Mouse (Mus musculus): Measurements from ENCODE around the gene Olfr666.
"Not testable (repeated sequence)": the region's sequence is repeated elsewhere in the genome, so short reads cannot be mapped to it uniquely, and the experiment has no call there.

The Olfr666 gene

DNA sequence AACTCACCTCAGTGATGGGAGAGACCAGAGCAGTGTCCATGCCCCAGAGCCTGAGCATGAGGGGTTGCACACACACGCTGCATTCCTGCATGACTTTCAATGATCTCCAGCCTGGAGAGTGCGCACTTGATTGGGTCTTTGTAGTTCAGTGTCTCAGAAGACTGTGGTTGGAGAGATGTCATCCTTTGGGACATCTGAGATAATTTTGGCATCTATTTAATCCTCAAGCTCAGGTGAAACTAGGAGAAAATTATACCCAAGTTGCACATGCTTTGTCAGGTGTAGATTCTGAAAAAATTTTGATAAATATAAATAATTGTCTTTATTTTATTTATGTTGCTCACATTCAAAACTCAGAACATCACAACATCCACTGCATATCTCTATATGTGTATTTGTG lies at the start of gene Olfr666:
Gene Olfr666 (minus strand): TSS at position 101 of the 400 bp plus-strand sequence.
- CTCF ChIA-PET, result no interaction called here

DNA sequence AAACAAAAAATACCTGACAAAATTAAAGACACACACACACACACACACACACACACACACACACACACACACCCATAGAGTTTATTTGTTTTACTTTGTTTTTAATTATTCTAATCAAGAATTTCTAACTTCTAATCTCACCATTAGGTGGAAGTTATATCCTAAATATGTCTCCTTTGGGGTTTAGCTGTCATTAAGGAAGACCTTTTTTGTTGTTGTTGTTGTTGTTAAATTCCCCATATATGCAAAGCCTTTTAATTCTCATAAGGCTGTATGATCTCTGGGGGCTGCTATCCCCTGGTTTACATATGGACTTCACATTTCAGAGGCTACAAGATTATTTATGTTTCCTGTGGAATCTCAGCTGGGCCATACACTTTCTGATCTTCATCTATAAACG lies 38.2 kb upstream of the Olfr666 start, which contains the start of gene Olfr669:
Gene Olfr669 (plus strand): TSS at position 301 of the 400 bp plus-strand sequence.
- CTCF ChIA-PET, result no interaction called here

DNA sequence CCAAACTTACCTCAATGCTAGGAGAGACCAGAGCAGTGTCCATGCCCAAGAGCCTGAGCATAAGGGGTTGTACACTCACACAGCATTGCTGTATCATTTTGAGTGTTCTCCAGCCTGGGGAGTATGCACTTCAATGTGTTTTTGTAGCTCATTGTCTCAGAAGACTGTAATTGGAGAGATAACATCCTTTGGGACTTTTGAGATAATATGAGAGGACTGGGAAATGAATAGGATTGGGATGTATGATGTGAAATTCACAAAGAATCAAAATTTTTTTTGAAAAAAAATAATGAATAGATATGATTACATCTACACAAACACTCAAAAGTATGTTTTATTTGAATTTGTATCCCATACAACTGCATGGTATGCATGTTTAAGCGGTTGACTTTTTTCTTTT lies 32.2 kb upstream of the Olfr666 start, which contains the start of gene Olfr668:
Gene Olfr668 (minus strand): TSS at position 101 of the 400 bp plus-strand sequence.
- CTCF ChIA-PET, result no interaction called here

DNA sequence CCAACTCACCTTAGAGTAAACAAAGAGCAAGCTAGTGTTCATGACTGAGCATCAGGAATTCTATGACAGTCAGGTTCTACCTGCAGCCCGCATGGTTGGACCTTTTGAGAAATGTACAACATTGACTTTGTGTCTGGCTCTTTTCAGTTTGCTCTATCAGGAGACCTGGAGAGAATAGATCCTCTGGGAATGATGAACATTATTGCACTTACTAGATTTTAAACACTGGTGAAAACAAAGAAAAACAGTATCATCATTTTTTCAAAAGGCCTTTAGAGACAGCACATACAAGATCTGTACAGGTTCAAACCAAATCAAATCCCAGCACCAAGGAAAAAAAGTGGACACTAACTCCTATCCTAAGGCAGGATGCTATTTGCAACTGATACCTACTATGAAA lies 25.6 kb upstream of the Olfr666 start, which contains the start of gene Olfr667:
Gene Olfr667 (minus strand): TSS at position 101 of the 400 bp plus-strand sequence.
- CTCF ChIA-PET, result no interaction called here

DNA sequence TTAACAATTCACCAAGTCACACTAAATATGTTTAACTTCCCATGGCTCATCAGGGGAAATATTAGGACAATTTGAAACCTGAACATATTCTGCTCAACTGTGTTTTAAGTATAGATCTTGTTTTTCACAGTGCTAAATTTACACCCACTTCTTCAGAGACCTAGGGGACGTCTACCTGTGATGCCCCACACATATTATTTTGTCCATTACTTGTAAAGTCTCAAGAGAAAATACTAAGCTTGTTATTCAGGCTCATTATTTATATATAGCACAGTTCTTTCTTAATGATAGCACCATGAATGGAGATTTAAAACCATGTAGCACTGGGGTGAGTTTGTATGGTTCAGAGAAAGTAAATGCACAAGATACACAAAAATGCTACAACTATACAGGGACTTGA lies 18.0 kb downstream of the Olfr666 start, which contains the start of gene Olfr665:
Gene Olfr665 (plus strand): TSS at position 301 of the 400 bp plus-strand sequence.
- CTCF ChIA-PET, result no interaction called here

DNA sequence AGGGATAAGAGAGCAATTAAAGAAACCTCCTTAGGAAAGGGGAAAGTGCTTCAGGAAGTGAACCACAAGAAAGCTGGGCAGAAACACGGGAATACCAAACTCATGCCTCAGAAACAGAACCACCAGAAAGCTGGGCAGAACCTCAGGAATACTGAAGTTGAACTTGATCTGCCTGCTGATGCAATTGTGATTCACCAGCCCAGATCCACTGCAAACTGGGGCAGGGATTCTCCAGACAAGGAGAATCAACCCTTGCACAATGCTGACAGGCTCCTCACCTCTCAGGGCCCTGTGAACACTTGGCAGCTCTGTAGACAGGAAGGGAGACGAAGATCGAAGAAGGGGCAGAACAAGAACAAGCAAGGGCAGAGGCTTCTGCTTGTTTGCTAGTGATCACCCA lies 34.4 kb downstream of the Olfr666 start:
- CTCF ChIA-PET, result no interaction called here

DNA sequence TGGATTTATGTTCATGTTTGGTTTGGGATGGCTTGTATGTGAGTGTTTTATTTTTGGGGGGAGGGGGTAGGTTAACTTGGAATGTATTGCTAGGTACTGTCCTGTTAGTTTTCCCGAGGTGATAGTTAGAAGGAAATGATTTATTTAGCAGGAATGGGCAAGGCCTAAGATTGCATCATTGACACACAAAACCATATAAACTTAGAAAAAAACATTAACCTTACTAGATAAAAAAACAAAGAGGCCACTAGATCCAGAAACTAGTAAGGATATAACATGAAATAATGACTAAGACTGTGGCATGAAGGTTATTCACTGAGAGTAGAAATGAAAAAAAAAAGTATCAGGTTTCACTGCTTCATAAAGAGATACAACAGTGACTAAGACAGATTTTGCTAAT lies 38.1 kb downstream of the Olfr666 start:
- CTCF ChIA-PET, result no interaction called here

DNA sequence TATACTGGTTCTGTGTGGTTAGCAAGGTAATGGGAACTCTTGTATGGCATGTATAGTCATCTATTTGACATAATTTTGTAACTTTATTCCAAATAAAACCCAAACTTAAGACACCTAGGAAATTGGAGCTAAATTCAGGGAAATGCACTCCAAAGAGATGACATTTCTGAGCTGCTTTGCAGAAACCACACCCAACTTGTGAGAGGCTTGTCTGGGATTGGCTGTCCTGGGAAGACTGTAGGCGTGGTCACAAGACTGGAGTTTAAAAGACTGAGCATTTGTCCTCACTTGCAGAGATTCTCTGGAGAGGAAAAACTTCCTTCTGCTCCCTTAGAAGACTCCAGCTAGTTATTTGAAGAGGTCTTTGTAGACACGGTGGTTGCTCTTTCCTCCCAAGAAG lies 39.0 kb downstream of the Olfr666 start, which contains the start of gene Usp17la:
Gene Usp17la (plus strand): TSS at position 301 of the 400 bp plus-strand sequence.
- CTCF ChIA-PET, result not testable (repeated sequence)

DNA sequence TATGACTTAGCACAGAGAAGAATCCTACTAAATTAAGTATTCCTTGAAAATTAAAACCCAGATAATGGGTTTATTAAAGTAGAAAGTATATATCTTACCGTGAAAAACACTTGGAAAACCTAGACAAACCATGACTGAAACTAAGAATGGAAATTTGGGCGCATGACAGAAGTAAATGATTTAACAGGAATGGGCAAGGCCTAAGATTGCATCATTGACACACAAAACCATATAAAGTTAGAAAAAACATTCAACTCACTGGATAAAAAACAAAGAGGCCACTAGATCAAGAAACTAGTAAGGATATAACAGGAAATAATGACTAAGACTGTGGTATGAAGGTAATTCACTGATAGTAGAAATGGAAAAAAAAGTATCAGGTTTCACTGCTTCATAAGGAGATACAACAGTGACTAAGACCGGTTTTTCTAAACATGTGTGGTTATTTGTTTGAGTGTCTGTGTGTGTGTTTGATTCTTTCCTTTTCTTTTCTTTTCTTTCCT lies 40.5 kb downstream of the Olfr666 start:
- CTCF ChIA-PET, result no interaction called here

DNA sequence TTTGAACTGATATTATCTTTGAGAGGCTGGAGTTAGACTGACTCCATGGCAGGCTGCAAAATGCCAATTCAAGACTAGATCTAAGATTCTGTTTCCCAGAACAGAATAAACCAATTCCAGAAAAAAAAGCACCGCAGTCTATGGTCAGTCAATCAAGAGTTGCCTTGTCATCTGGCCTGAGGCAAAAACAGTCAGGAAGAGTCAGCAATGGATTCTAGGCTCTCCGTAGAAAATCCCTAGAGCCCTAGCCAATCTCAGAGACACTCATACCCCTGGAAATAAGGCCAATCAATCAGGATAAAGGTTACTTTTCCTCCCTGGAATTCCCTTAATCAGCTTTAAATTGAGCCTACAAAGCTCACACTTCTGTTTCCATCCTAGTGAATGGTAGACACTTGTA lies 44.2 kb downstream of the Olfr666 start:
- CTCF ChIA-PET, result not testable (repeated sequence)

DNA sequence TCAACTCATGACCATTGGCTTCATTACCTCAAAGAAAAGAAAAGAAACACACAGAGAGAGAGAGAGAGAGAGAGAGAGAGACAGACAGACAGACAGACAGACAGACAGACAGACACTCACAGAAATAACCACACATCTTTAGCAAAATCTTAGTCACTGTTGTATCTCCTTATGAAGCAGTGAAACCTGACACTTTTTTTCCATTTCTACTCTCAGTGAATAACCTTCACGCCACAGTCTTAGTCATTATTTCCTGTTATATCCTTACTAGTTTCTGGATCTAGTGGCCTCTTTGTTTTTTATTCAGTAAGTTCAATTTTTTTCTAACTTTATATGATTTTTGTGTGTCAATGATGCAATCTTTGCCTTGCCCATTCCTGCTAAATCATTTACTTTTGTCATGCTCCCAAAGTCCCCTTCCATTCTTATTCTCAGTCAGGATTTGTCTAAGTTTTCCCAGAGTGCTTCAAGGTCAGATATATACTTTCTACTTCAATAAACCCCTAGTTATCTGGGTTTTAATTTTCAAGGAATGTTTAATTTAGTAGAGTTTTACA lies 51.9 kb downstream of the Olfr666 start:
- CTCF ChIA-PET, result no interaction called here

DNA sequence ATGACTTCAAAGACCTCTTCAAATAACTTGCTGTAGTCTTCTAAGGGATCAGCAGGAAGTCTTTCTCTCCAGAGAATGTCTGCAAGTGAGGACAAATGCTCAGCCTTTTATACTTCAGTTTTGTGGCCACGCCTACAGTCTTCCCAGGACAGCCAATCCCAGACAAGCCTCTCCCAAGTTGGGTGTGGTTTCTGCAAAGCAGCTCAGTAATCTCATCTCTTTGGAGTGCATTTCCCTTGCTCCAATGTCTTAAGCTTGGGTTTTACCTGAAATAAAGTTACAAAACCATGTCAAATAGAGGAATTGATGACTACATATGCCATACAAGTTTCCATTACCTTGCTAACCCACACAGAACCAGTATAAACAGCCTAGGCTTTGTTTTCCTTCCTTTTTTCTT lies 53.2 kb downstream of the Olfr666 start, which contains the start of gene Usp17lb:
Gene Usp17lb (minus strand): TSS at position 101 of the 400 bp plus-strand sequence.
- CTCF ChIA-PET, result no interaction called here
